Mouse (Mus musculus): ENCODE results near the gene Scn4a. TPM values are rescaled to one million over a fixed set of nuclear protein-coding genes. Genes with fewer than 3 reads are reported as not detected.
A peak's percentile ranks its signal among the peaks of the same experiment; 100 is the strongest.

Scn4a gene
- polyA plus RNA-seq, 1 experiment from 2014 or later = not detected

DNA sequence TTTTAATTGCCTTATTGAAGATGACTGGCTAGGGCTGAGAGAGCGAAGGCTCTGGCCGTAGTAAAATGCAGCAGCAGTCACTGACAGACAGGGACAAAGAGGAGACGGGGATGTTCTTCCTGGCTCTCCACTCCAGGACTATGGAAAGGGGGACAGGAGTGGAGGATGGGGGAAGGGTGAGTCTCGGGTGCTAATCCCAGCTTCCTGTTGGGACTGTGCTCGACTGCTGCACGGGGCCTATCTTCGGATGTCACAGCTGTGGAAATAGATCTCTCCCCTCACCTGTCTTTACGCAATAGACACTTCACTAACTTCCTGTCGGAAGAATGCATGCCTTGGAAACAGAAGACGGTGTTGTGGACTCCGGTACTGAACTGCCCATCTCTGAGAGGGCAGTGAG lies 20.9 kb upstream of the Scn4a start:
- Histone ChIP-seq H3K4me2 (ENCODE audit: low read depth, low read length) (no peak overlapping the region), H3K36me3 (ENCODE audit: control insufficient read depth, insufficient read depth, low read length) (no peaks in the 10 kb centered on the region), H3K27me3 (replicated peaks; ENCODE audit: control insufficient read depth, insufficient read depth, low read length) (no peaks in the 10 kb centered on the region), H3K4me3 (ENCODE audit: low read length) (no peak overlapping the region), H3K4me1 (ENCODE audit: control insufficient read depth, insufficient read depth, low read length) (peaks cover 10% of the 10 kb centered on the region), H3K9ac (ENCODE audit: low read depth, low read length) (peak overlapping the region; percentile 40; the same call in 1 of the 2 replicates), H3K9me3 (ENCODE audit: control insufficient read depth, low read length) (no peaks in the 10 kb centered on the region), H3K27ac (ENCODE audit: low read length) (peak overlapping the region; percentile 66)
- ATAC-seq = peak; percentile 55
- WGBS = 42% methylated on average over 11 of the region's 11 CpGs

DNA sequence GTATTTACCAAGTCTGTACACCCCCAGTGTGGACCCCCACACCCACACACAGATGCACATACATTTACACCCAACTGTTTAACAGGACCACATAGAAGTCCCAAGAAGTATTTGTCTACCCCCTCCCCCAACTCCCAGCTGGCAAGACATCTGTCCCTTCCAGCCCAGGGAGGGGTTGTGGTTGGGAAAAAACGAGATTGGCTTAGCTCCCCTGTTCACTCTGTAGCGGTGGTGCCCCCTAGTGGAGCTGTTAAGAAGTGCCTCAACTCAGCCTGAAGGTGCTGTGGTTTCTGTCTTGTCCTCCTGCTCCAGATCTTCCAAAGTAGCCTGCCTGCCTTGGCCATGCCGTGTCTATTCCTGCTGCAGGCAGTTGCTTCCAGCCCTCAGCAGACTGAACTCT lies 13.2 kb upstream of the Scn4a start:
- 11% methylated on average over 3 of the region's 3 CpGs for WGBS
- no peaks in the 10 kb centered on the region for H3K27me3 ChIP-seq (replicated peaks; ENCODE audit: control insufficient read depth, insufficient read depth, low read length)
- ATAC-seq = no peak
- H3K4me1 ChIP-seq (ENCODE audit: control insufficient read depth, insufficient read depth, low read length) = no peaks in the 10 kb centered on the region
- H3K9ac ChIP-seq (ENCODE audit: low read depth, low read length) = no peak overlapping the region
- no peak overlapping the region for H3K4me3 ChIP-seq (ENCODE audit: low read length)
- H3K9me3 ChIP-seq (ENCODE audit: control insufficient read depth, low read length) = no peaks in the 10 kb centered on the region
- no peak overlapping the region for H3K27ac ChIP-seq (ENCODE audit: low read length)
- H3K36me3 ChIP-seq (ENCODE audit: control insufficient read depth, insufficient read depth, low read length) = no peaks in the 10 kb centered on the region
- no peak overlapping the region for H3K4me2 ChIP-seq (ENCODE audit: low read depth, low read length)

DNA sequence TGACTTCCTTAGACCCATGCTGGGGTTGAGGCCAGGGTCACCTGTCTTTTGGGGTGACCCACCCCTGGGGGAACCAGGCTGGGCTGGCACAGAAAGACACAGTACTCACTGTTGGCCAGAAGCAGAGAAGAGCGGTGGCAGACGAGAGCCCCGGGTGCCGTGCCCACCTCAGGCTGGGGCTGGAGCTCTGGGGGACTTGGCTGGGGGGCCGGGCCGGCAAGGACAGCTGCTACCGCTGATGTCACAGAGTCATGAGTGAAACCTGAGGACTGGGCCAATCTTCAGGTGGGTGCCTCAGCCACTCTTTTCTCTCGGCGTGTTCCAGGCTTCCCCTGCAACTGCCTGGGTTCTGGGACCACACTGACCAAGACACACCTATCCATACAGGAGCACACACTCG lies 12.3 kb upstream of the Scn4a start, which contains the start of gene Prr29:
Gene Prr29 (plus strand): TSS at position 107 of the 400 bp plus-strand sequence.
- no peak for ATAC-seq
- H3K9ac ChIP-seq (ENCODE audit: low read depth, low read length) = no peak within 1 kb of the TSS; the same call in 1 of the 2 replicates
- no peak within 1 kb of the TSS for H3K4me2 ChIP-seq (ENCODE audit: low read depth, low read length)
- WGBS = 46% methylated on average over 10 of the region's 10 CpGs
- no peaks in the 10 kb centered on the region for H3K27me3 ChIP-seq (replicated peaks; ENCODE audit: control insufficient read depth, insufficient read depth, low read length)
- no peaks in the 10 kb centered on the region for H3K4me1 ChIP-seq (ENCODE audit: control insufficient read depth, insufficient read depth, low read length)
- H3K4me3 ChIP-seq (ENCODE audit: low read length) = no peak within 1 kb of the TSS
- H3K36me3 ChIP-seq (ENCODE audit: control insufficient read depth, insufficient read depth, low read length) = no peaks in the 10 kb centered on the region
- no peak within 1 kb of the TSS for H3K27ac ChIP-seq (ENCODE audit: low read length)
- no peaks in the 10 kb centered on the region for H3K9me3 ChIP-seq (ENCODE audit: control insufficient read depth, low read length)

DNA sequence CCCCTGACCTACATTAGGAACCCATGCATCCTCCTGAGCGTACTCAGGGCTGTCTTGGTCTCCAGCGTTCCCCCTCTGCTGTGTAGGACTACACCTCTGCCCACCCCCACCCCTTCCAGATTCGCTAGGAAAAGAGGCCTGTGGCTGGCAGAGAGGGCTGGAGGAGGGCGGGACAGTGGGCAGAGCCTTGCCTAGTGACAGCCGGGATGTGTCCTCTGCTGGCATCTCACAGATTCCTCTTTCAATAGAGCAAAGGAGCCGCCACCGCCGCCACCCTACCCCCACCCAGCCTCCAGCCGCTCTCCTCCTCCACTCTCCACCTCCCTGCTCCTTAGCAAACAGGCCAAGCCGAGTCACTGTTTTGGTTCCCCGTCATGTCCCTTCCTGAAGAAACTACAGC lies 11.6 kb upstream of the Scn4a start:
- Histone ChIP-seq H3K9ac (ENCODE audit: low read depth, low read length) (no peak overlapping the region), H3K36me3 (ENCODE audit: control insufficient read depth, insufficient read depth, low read length) (no peaks in the 10 kb centered on the region), H3K4me2 (ENCODE audit: low read depth, low read length) (no peak overlapping the region), H3K27ac (ENCODE audit: low read length) (no peak overlapping the region), H3K9me3 (ENCODE audit: control insufficient read depth, low read length) (no peaks in the 10 kb centered on the region), H3K4me1 (ENCODE audit: control insufficient read depth, insufficient read depth, low read length) (no peaks in the 10 kb centered on the region), H3K4me3 (ENCODE audit: low read length) (no peak overlapping the region), H3K27me3 (replicated peaks; ENCODE audit: control insufficient read depth, insufficient read depth, low read length) (no peaks in the 10 kb centered on the region)
- 12% methylated on average over 11 of the region's 11 CpGs for WGBS
- ATAC-seq = no peak

DNA sequence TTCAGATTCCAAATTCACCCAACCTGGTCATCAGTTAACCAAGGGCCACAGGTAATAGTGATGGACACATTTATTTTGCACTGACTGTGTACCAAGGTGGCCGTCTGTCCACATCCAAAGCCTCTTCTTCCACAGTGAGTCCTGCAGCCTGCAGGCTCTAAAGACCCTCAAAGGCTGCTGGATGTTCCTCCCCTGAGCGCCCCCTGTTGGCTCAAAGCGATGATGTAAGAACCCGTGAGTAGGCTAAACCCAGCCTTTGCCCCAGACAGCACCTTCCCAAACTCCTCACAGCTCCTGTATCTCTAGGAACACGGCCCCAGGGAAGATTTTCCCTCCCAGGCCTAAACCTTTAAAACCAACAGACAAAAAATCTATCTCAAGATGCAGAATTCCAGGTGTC lies 6.3 kb upstream of the Scn4a start:
- no peak for ATAC-seq
- Histone ChIP-seq H3K9me3 (ENCODE audit: control insufficient read depth, low read length) (no peaks in the 10 kb centered on the region), H3K4me3 (ENCODE audit: low read length) (no peak overlapping the region), H3K27ac (ENCODE audit: low read length) (no peak overlapping the region), H3K9ac (ENCODE audit: low read depth, low read length) (no peak overlapping the region), H3K27me3 (replicated peaks; ENCODE audit: control insufficient read depth, insufficient read depth, low read length) (no peaks in the 10 kb centered on the region), H3K36me3 (ENCODE audit: control insufficient read depth, insufficient read depth, low read length) (no peaks in the 10 kb centered on the region), H3K4me2 (ENCODE audit: low read depth, low read length) (no peak overlapping the region), H3K4me1 (ENCODE audit: control insufficient read depth, insufficient read depth, low read length) (peaks cover 7% of the 10 kb centered on the region; the same call in 1 of the 2 replicates)
- 27% methylated on average over 5 of the region's 5 CpGs for WGBS

DNA sequence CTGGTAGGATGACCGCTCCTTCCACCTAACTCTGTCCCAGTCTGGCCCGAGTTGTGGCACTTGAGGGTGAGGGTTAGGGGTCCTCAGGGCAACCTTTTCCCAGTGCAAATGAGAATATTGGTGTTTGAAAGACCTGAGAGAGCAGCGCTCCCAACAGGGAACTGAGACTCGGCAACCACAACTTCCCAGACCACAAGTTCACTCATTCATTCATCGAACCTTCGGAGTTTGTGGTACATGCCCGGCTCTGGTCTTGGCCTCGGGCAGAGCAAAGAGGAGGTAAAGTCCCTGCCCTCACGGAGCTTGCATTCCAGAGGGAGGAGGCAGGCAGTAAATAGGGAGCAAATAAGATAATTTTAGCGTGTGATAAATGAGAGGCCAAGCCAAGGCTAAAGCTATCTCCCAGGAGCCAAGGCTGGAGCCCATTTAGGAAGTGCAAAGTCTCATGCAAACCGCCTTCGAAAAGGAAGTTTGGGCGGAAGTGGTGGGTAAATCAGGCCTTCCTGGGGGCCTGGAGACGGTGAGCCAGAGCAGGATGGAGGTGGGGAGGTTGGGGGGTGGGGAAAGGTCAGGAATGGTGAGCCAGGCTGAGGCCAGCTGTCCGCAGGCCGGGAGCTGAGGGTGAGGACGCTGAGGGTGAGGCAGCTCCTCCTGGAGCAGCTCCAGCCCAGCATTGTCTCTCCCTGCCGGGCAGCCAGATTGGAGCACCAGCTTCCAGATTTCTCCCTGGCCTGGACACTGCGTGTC lies 2.5 kb upstream of the Scn4a start:
- Histone ChIP-seq H3K9me3 (ENCODE audit: control insufficient read depth, low read length) (no peaks in the 10 kb centered on the region), H3K4me2 (ENCODE audit: low read depth, low read length) (no peak overlapping the region), H3K4me3 (ENCODE audit: low read length) (no peak overlapping the region), H3K27ac (ENCODE audit: low read length) (no peak overlapping the region), H3K4me1 (ENCODE audit: control insufficient read depth, insufficient read depth, low read length) (peaks cover 7% of the 10 kb centered on the region; the same call in 1 of the 2 replicates), H3K9ac (ENCODE audit: low read depth, low read length) (no peak overlapping the region), H3K27me3 (replicated peaks; ENCODE audit: control insufficient read depth, insufficient read depth, low read length) (no peaks in the 10 kb centered on the region), H3K36me3 (ENCODE audit: control insufficient read depth, insufficient read depth, low read length) (no peaks in the 10 kb centered on the region)
- 52% methylated on average over 19 of the region's 19 CpGs for WGBS
- ATAC-seq = no peak

DNA sequence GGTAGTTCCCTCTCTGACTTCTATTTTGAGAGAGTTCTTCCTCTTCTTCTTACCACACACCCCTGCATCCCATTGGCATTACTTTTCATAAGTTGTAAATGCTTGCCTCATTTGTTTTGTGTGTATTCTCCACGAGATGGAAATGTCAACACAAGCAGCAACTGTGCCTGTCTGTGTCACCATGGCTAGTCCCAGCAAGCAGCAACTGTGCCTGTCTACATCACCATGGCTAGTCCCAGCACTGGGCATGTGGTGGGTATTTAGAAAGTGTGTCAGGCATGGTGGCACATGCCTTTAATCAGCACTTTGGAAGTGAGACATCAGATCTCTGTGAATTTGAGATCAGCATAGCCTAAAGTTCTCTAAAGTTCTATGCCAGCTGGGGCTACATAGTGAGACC lies 1.1 kb upstream of the Scn4a start:
- no peak for ATAC-seq
- no peak overlapping the region for H3K4me2 ChIP-seq (ENCODE audit: low read depth, low read length)
- H3K4me3 ChIP-seq (ENCODE audit: low read length) = no peak overlapping the region
- H3K27me3 ChIP-seq (replicated peaks; ENCODE audit: control insufficient read depth, insufficient read depth, low read length) = no peaks in the 10 kb centered on the region
- WGBS = 41% methylated on average over 1 of the region's 1 CpGs
- H3K36me3 ChIP-seq (ENCODE audit: control insufficient read depth, insufficient read depth, low read length) = no peaks in the 10 kb centered on the region
- H3K9me3 ChIP-seq (ENCODE audit: control insufficient read depth, low read length) = no peaks in the 10 kb centered on the region
- H3K9ac ChIP-seq (ENCODE audit: low read depth, low read length) = no peak overlapping the region
- peaks cover 7% of the 10 kb centered on the region; the same call in 1 of the 2 replicates for H3K4me1 ChIP-seq (ENCODE audit: control insufficient read depth, insufficient read depth, low read length)
- H3K27ac ChIP-seq (ENCODE audit: low read length) = no peak overlapping the region

DNA sequence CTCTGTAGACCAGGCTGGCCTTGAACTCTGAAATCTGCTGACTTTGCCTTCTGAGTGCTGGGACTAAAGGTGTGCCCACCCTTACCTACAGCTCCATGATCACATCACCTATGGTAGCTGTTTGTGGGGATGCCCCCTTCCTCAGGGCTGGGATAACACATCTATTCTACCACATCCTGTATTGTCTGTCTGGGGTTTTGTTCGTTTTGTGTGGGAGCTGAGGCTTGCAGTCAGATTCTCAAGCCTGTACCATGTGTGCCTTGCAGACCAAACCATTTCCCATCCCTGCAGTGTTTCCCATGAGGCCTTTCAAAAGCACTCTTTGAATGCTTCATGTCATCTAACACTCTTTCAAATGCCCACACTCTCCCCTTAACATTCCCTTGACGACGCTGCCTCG lies 1.1 kb downstream of the Scn4a start:
- no peak overlapping the region for H3K4me3 ChIP-seq (ENCODE audit: low read length)
- no peak for ATAC-seq
- no peak overlapping the region for H3K27ac ChIP-seq (ENCODE audit: low read length)
- H3K9me3 ChIP-seq (ENCODE audit: control insufficient read depth, low read length) = no peaks in the 10 kb centered on the region
- no peaks in the 10 kb centered on the region for H3K36me3 ChIP-seq (ENCODE audit: control insufficient read depth, insufficient read depth, low read length)
- H3K27me3 ChIP-seq (replicated peaks; ENCODE audit: control insufficient read depth, insufficient read depth, low read length) = no peaks in the 10 kb centered on the region
- no peak overlapping the region for H3K4me2 ChIP-seq (ENCODE audit: low read depth, low read length)
- peaks cover 7% of the 10 kb centered on the region; the same call in 1 of the 2 replicates for H3K4me1 ChIP-seq (ENCODE audit: control insufficient read depth, insufficient read depth, low read length)
- no peak overlapping the region for H3K9ac ChIP-seq (ENCODE audit: low read depth, low read length)
- 81% methylated on average over 4 of the region's 4 CpGs for WGBS

DNA sequence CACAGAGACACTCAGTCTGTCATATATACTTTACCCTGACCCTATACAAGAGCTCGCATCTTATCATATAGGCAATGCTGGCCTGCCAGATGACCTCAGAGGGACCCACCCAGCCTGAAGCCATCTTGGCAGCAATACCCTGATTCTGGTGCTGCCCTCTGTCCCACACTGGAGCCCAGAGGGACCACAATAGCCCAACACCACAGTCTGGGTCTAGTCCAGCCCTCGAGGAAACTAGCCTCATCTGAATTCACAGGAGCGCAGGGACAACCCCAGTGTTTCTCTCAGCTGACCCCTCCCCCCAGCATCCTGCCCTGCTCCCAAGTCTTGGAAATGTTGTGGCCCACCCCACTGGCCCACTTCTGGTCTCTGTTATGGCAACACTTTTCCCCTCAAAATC lies 1.8 kb downstream of the Scn4a start:
- Histone ChIP-seq H3K27me3 (replicated peaks; ENCODE audit: control insufficient read depth, insufficient read depth, low read length) (no peaks in the 10 kb centered on the region), H3K9me3 (ENCODE audit: control insufficient read depth, low read length) (no peaks in the 10 kb centered on the region), H3K27ac (ENCODE audit: low read length) (no peak overlapping the region), H3K4me2 (ENCODE audit: low read depth, low read length) (no peak overlapping the region), H3K9ac (ENCODE audit: low read depth, low read length) (no peak overlapping the region), H3K4me3 (ENCODE audit: low read length) (no peak overlapping the region), H3K4me1 (ENCODE audit: control insufficient read depth, insufficient read depth, low read length) (peaks cover 7% of the 10 kb centered on the region; the same call in 1 of the 2 replicates), H3K36me3 (ENCODE audit: control insufficient read depth, insufficient read depth, low read length) (no peaks in the 10 kb centered on the region)
- no peak for ATAC-seq
- 52% methylated on average over 3 of the region's 3 CpGs for WGBS

DNA sequence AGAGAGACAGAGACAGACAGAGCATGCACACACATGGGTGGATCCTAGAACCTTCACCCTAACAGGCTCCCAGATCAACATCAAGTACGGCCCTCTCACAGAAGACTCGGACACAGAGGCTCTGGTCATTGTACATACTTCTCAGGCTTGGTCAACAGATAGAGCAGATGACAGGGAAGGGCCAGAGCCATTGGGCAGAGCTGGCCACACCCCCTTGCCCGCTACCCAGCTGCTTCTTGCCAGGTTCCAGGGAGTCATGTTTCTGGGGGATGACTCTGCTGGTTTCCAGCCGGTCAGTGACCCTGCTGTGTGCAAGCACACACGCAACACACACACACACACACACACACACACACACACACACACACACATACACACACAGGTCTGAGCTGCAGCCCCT lies 2.2 kb downstream of the Scn4a start:
- H3K9ac ChIP-seq (ENCODE audit: low read depth, low read length) = no peak overlapping the region
- ATAC-seq = no peak
- H3K36me3 ChIP-seq (ENCODE audit: control insufficient read depth, insufficient read depth, low read length) = no peaks in the 10 kb centered on the region
- H3K9me3 ChIP-seq (ENCODE audit: control insufficient read depth, low read length) = no peaks in the 10 kb centered on the region
- peaks cover 5% of the 10 kb centered on the region; the same call in 1 of the 2 replicates for H3K4me1 ChIP-seq (ENCODE audit: control insufficient read depth, insufficient read depth, low read length)
- H3K4me3 ChIP-seq (ENCODE audit: low read length) = no peak overlapping the region
- WGBS = 43% methylated on average over 5 of the region's 5 CpGs
- no peak overlapping the region for H3K4me2 ChIP-seq (ENCODE audit: low read depth, low read length)
- no peak overlapping the region for H3K27ac ChIP-seq (ENCODE audit: low read length)
- no peaks in the 10 kb centered on the region for H3K27me3 ChIP-seq (replicated peaks; ENCODE audit: control insufficient read depth, insufficient read depth, low read length)
